Mouse (Mus musculus) myocyte (in vitro differentiated cells): ENCODE data around the gene Tmem230. TPM values are rescaled to one million over a fixed set of nuclear protein-coding genes. Genes with fewer than 3 reads are reported as not detected.
A peak's percentile ranks its signal among the peaks of the same experiment; 100 is the strongest.

ENCODE experiments used
- H3K27me3 ChIP-seq: one replicate; pipeline ENCODE4 v1.6.1; 2011; ENCODE audit not compliant: control insufficient read depth, insufficient read depth, insufficient read length
- H3K36me3 ChIP-seq: one replicate; pipeline ENCODE4 v1.6.1; 2011; ENCODE audit not compliant: control insufficient read depth, insufficient read depth
- H3K4me2 ChIP-seq: one replicate; pipeline ENCODE4 v1.6.1; 2011; ENCODE audit warnings: low read depth, control low read depth
- H3K4me3 ChIP-seq: one replicate; pipeline ENCODE4 v1.5.1; 2011; ENCODE audit warnings: mild to moderate bottlenecking, control low read depth, moderate library complexity
- H3K79me2 ChIP-seq: one replicate; pipeline ENCODE4 v1.6.1; 2011; ENCODE audit not compliant: control insufficient read depth, insufficient read depth
- H3ac ChIP-seq: one replicate; pipeline ENCODE4 v1.6.1; 2011; ENCODE audit not compliant: control insufficient read depth, insufficient read length
- CEBPB ChIP-seq: IDR thresholded peaks from 2 replicates; pipeline ENCODE4 v1.6.1; 2011; ENCODE audit warnings: mild to moderate bottlenecking, moderate library complexity; ENCODE audit not compliant: poor library complexity, insufficient read depth, severe bottlenecking
- E2F4 ChIP-seq: IDR thresholded peaks from one replicate; pipeline ENCODE4 v1.6.1; 2011; ENCODE audit warnings: mild to moderate bottlenecking, control low read depth, moderate library complexity; ENCODE audit not compliant: insufficient read depth
- MAX ChIP-seq: IDR thresholded peaks from one replicate; pipeline ENCODE4 v1.6.1; 2011; ENCODE audit warnings: low read depth, mild to moderate bottlenecking, control low read depth
- MYOD1 ChIP-seq, 3 experiments: IDR thresholded peaks; one replicate each; pipeline ENCODE4 v1.6.1; 2011; ENCODE audit warnings: control low read depth in 2 of 3, low read depth in 2 of 3, mild to moderate bottlenecking in 2 of 3, moderate library complexity in 1 of 3; ENCODE audit not compliant: insufficient read length in 2 of 3, control insufficient read depth in 1 of 3
- MYOG ChIP-seq, 3 experiments: IDR thresholded peaks; one replicate each; pipeline ENCODE4 v1.6.1; 2011; ENCODE audit warnings: control low read depth in 2 of 3, low read depth in 2 of 3, mild to moderate bottlenecking in 2 of 3; ENCODE audit not compliant: insufficient read length in 2 of 3, control insufficient read depth in 1 of 3, insufficient read depth in 1 of 3
- POLR2A ChIP-seq: IDR thresholded peaks from one replicate; pipeline ENCODE4 v1.6.1; 2011; ENCODE audit warnings: low read depth, mild to moderate bottlenecking, control low read depth, moderate library complexity; ENCODE audit not compliant: insufficient read length
- POLR2AphosphoS2 ChIP-seq: IDR thresholded peaks from one replicate; pipeline ENCODE4 v1.6.1; 2011; ENCODE audit warnings: low read depth, control low read depth; ENCODE audit not compliant: insufficient read length
- REST ChIP-seq: IDR thresholded peaks from one replicate; pipeline ENCODE4 v1.6.1; 2011; ENCODE audit warnings: mild to moderate bottlenecking, control low read depth, moderate library complexity; ENCODE audit not compliant: insufficient read depth, insufficient read length
- SRF ChIP-seq: IDR thresholded peaks from one replicate; pipeline ENCODE4 v1.6.1; 2011; ENCODE audit warnings: low read depth; ENCODE audit not compliant: control insufficient read depth, insufficient read length
- TCF12 ChIP-seq: IDR thresholded peaks from one replicate; pipeline ENCODE4 v1.6.1; 2011; ENCODE audit warnings: mild to moderate bottlenecking, control low read depth; ENCODE audit not compliant: poor library complexity, insufficient read depth, severe bottlenecking
- TCF3 ChIP-seq: IDR thresholded peaks from one replicate; pipeline ENCODE4 v1.6.1; 2011; ENCODE audit warnings: low read depth, control low read depth; ENCODE audit not compliant: insufficient read length
- USF1 ChIP-seq: IDR thresholded peaks from one replicate; pipeline ENCODE4 v1.6.1; 2011; ENCODE audit warnings: low read depth, mild to moderate bottlenecking, control low read depth, moderate library complexity
- polyA plus RNA-seq: library from polyadenylated mRNA; unstranded; fragments of >200 nt; fragmentation: generic; extraction: Trizol; gene quantifications from one replicate; pipeline ENCODE4 v1.2.1, GENCODE M21; 2012; ENCODE audit warnings: missing spikeins

Gene Tmem230
- polyA plus RNA-seq, 1 experiment = 76.6 TPM

DNA sequence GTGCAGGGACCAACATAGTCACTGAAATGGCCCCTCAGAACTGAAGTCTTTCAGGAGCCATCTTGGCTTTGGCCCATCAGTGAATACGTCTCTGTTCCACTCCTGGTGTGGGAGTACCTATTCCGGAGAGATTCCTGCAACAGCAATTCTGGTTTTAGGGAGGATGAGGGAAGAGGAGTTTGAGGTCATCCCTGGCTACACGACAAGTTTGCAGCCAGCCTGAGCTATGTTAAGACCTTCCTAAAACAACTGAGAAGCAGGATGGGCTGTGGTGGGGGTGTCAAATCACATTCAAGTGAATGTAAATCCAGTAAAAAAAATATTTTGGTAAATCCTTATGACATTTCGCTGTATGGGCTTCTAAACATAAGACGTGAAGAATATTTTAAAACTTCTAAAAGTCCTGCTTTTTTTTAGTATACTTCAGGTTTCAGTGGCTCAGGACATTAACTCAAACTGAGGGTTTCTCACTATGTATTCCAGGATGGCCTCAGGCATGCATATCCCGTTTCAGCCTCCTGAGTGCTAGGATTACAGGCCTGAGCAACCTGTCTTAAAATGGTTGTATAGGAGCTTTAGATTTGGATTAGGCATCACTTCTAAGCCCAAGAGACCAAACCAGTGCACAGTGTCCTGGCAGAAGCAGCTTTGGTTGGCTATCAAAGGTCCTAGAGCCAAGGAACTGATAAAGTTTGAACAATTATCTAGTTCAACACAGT, 9.9 kb upstream of the Tmem230 start:
- peaks cover 6% of the 10 kb centered on the region for H3K79me2 ChIP-seq
- H3ac ChIP-seq = no peak overlapping the region
- TF ChIP-seq MYOD1 (IDR thresholded peaks at IDR 0.05; ENCODE audit: control insufficient read depth in 1 of 3, insufficient read length in 2 of 3, low read depth in 2 of 3) (no peak), POLR2A (no peak), TCF3 (no peak), CEBPB (no peak), E2F4 (no peak), SRF (no peak), POLR2AphosphoS2 (no peak), TCF12 (no peak), MAX (no peak), MYOG (IDR thresholded peaks at IDR 0.05; ENCODE audit: control insufficient read depth in 1 of 3, insufficient read depth in 1 of 3, insufficient read length in 2 of 3, low read depth in 2 of 3) (no peak), USF1 (no peak), REST (no peak)
- no peaks in the 10 kb centered on the region for H3K36me3 ChIP-seq
- no peak overlapping the region for H3K4me3 ChIP-seq
- H3K4me2 ChIP-seq = peak overlapping the region; percentile 44
- no peaks in the 10 kb centered on the region for H3K27me3 ChIP-seq

DNA sequence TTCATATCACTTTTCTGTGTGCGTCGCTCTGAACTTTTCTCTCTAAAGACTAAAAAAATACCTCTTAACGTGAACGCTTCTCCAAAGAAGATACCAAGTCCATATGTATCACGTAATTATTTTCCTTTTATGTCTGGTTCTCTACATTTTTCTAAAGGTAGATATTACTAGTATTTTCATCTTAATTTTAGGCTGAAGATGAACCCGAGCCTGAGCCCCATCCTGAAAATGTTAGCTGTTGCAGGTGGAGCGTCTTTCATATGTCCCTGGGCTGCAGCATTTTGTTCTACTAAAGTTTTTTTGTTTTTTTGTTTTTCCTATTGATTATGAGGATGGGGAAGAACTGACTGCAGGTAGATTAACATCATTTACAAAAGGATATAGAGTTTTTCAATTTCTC, 6.0 kb upstream of the Tmem230 start:
- peak overlapping the region; percentile 95 for H3K4me2 ChIP-seq
- H3K27me3 ChIP-seq = no peaks in the 10 kb centered on the region
- H3K4me3 ChIP-seq = peak overlapping the region; percentile 79
- H3ac ChIP-seq = no peak overlapping the region
- peaks cover 33% of the 10 kb centered on the region for H3K79me2 ChIP-seq
- TF ChIP-seq MAX (no peak), POLR2AphosphoS2 (no peak)
- peaks cover 9% of the 10 kb centered on the region for H3K36me3 ChIP-seq

DNA sequence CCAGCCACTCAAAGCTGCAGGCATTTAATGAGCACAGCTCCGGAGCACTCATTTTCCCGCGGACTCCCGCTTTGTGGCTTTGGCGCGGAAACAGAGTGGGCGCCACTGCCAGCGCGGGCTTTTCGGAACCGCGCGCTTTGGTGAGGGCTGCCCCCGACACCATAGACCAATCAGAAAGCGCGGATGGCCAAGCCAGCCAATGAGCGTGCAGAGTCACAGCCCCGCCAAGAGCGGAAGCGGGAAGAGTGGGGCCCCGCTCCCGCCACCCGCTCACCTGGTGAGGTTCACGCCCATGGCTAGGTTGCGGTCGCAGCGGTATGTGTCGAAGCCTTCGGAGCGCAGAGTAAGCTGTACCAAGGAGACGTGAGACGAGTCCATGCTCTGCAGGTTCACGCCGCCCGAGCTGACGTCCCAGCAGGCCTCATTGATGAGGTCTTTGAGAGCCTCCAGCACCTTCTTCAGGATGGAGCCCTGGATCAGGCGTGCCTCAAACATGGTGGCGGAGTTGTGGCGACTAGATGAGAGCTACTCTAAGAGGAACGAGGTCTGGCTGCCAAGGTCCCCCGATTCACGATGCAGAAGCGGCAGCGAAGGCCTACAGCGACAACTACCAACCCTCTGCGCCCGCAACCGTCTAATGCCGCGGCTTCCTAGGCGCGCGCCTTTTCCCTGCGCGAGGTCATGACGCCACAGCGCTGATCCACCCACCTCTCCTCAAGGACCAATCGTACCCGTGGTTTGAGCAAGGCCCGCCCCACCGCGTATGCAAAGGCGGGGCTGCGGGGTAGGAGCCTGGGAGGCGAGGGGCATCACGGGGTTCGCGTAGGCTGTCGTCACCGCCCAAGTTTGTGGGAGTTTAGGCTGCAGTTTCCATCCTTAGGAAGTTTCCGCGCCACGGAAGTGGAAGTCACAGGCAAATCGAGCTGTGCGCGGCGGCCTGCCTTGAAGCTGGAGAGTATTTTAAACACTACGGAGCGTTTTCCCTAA, 5.2 kb upstream of the Tmem230 start, which contains the start of gene Pcna:
TSS of gene Pcna (minus strand) at position 773 of the 987 bp plus-strand sequence.
- peak within 1 kb of the TSS; percentile 79 for H3K4me3 ChIP-seq
- H3ac ChIP-seq = peak within 1 kb of the TSS; percentile 4
- TF ChIP-seq MAX (no peak), USF1 (peak; percentile 62), E2F4 (peak; percentile 83), POLR2AphosphoS2 (peak; percentile 72), TCF12 (no peak), REST (no peak), POLR2A (peak; percentile 65), MYOG (IDR thresholded peaks at IDR 0.05; ENCODE audit: control insufficient read depth in 1 of 3, insufficient read depth in 1 of 3, insufficient read length in 2 of 3, low read depth in 2 of 3) (no peak)
- H3K79me2 ChIP-seq = peaks cover 33% of the 10 kb centered on the region
- H3K27me3 ChIP-seq = no peaks in the 10 kb centered on the region
- H3K36me3 ChIP-seq = peaks cover 9% of the 10 kb centered on the region
- H3K4me2 ChIP-seq = peak within 1 kb of the TSS; percentile 95

DNA sequence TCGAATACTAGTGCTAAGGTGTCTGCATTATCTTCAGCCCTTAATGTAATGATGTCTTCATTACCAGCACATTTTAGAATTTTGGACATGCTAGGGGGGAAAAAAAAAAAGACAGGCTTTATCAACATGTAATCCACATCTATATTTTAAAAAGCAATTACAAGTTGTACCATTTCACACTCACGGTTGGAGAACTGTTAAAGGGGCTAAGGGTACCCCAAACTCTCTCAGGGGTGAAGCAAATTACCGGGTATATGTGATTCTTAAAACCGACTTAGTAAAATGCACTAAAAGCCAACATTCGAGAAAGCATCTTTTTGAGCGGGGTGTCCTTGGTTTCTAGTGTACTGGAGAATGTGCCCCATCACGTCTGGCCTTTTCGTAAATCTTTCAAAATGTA, 4.3 kb upstream of the Tmem230 start:
- Histone ChIP-seq H3K36me3 (peaks cover 9% of the 10 kb centered on the region), H3ac (no peak overlapping the region), H3K79me2 (peaks cover 38% of the 10 kb centered on the region), H3K4me2 (peak overlapping the region; percentile 66), H3K4me3 (peak overlapping the region; percentile 79), H3K27me3 (no peaks in the 10 kb centered on the region)
- TF ChIP-seq POLR2A (no peak), REST (no peak), MYOD1 (IDR thresholded peaks at IDR 0.05; ENCODE audit: control insufficient read depth in 1 of 3, insufficient read length in 2 of 3, low read depth in 2 of 3) (no peak), POLR2AphosphoS2 (no peak), E2F4 (no peak), CEBPB (no peak), TCF12 (no peak), SRF (no peak), TCF3 (no peak), USF1 (no peak), MAX (no peak), MYOG (IDR thresholded peaks at IDR 0.05; ENCODE audit: control insufficient read depth in 1 of 3, insufficient read depth in 1 of 3, insufficient read length in 2 of 3, low read depth in 2 of 3) (no peak)
